Mouse (Mus musculus) myocyte (in vitro differentiated cells): Measurements from ENCODE around the gene Olfr1350. TPM values are rescaled to one million over a fixed set of nuclear protein-coding genes. Genes with fewer than 3 reads are reported as not detected.

ENCODE experiments used
- H3K27me3 ChIP-seq: one replicate; pipeline ENCODE4 v1.6.1; 2011; ENCODE audit not compliant: control insufficient read depth, insufficient read depth, insufficient read length
- H3K36me3 ChIP-seq: one replicate; pipeline ENCODE4 v1.6.1; 2011; ENCODE audit not compliant: control insufficient read depth, insufficient read depth
- H3K4me2 ChIP-seq: one replicate; pipeline ENCODE4 v1.6.1; 2011; ENCODE audit warnings: low read depth, control low read depth
- H3K4me3 ChIP-seq: one replicate; pipeline ENCODE4 v1.5.1; 2011; ENCODE audit warnings: mild to moderate bottlenecking, control low read depth, moderate library complexity
- H3K79me2 ChIP-seq: one replicate; pipeline ENCODE4 v1.6.1; 2011; ENCODE audit not compliant: control insufficient read depth, insufficient read depth
- H3ac ChIP-seq: one replicate; pipeline ENCODE4 v1.6.1; 2011; ENCODE audit not compliant: control insufficient read depth, insufficient read length
- CEBPB ChIP-seq: IDR thresholded peaks from 2 replicates; pipeline ENCODE4 v1.6.1; 2011; ENCODE audit warnings: mild to moderate bottlenecking, moderate library complexity; ENCODE audit not compliant: poor library complexity, insufficient read depth, severe bottlenecking
- E2F4 ChIP-seq: IDR thresholded peaks from one replicate; pipeline ENCODE4 v1.6.1; 2011; ENCODE audit warnings: mild to moderate bottlenecking, control low read depth, moderate library complexity; ENCODE audit not compliant: insufficient read depth
- MAX ChIP-seq: IDR thresholded peaks from one replicate; pipeline ENCODE4 v1.6.1; 2011; ENCODE audit warnings: low read depth, mild to moderate bottlenecking, control low read depth
- MYOD1 ChIP-seq, 3 experiments: IDR thresholded peaks; one replicate each; pipeline ENCODE4 v1.6.1; 2011; ENCODE audit warnings: control low read depth in 2 of 3, low read depth in 2 of 3, mild to moderate bottlenecking in 2 of 3, moderate library complexity in 1 of 3; ENCODE audit not compliant: insufficient read length in 2 of 3, control insufficient read depth in 1 of 3
- MYOG ChIP-seq, 3 experiments: IDR thresholded peaks; one replicate each; pipeline ENCODE4 v1.6.1; 2011; ENCODE audit warnings: control low read depth in 2 of 3, low read depth in 2 of 3, mild to moderate bottlenecking in 2 of 3; ENCODE audit not compliant: insufficient read length in 2 of 3, control insufficient read depth in 1 of 3, insufficient read depth in 1 of 3
- POLR2A ChIP-seq: IDR thresholded peaks from one replicate; pipeline ENCODE4 v1.6.1; 2011; ENCODE audit warnings: low read depth, mild to moderate bottlenecking, control low read depth, moderate library complexity; ENCODE audit not compliant: insufficient read length
- POLR2AphosphoS2 ChIP-seq: IDR thresholded peaks from one replicate; pipeline ENCODE4 v1.6.1; 2011; ENCODE audit warnings: low read depth, control low read depth; ENCODE audit not compliant: insufficient read length
- REST ChIP-seq: IDR thresholded peaks from one replicate; pipeline ENCODE4 v1.6.1; 2011; ENCODE audit warnings: mild to moderate bottlenecking, control low read depth, moderate library complexity; ENCODE audit not compliant: insufficient read depth, insufficient read length
- SRF ChIP-seq: IDR thresholded peaks from one replicate; pipeline ENCODE4 v1.6.1; 2011; ENCODE audit warnings: low read depth; ENCODE audit not compliant: control insufficient read depth, insufficient read length
- TCF12 ChIP-seq: IDR thresholded peaks from one replicate; pipeline ENCODE4 v1.6.1; 2011; ENCODE audit warnings: mild to moderate bottlenecking, control low read depth; ENCODE audit not compliant: poor library complexity, insufficient read depth, severe bottlenecking
- TCF3 ChIP-seq: IDR thresholded peaks from one replicate; pipeline ENCODE4 v1.6.1; 2011; ENCODE audit warnings: low read depth, control low read depth; ENCODE audit not compliant: insufficient read length
- USF1 ChIP-seq: IDR thresholded peaks from one replicate; pipeline ENCODE4 v1.6.1; 2011; ENCODE audit warnings: low read depth, mild to moderate bottlenecking, control low read depth, moderate library complexity
- polyA plus RNA-seq: library from polyadenylated mRNA; unstranded; fragments of >200 nt; fragmentation: generic; extraction: Trizol; gene quantifications from one replicate; pipeline ENCODE4 v1.2.1, GENCODE M21; 2012; ENCODE audit warnings: missing spikeins

The Olfr1350 gene
- polyA plus RNA-seq: not detected

DNA sequence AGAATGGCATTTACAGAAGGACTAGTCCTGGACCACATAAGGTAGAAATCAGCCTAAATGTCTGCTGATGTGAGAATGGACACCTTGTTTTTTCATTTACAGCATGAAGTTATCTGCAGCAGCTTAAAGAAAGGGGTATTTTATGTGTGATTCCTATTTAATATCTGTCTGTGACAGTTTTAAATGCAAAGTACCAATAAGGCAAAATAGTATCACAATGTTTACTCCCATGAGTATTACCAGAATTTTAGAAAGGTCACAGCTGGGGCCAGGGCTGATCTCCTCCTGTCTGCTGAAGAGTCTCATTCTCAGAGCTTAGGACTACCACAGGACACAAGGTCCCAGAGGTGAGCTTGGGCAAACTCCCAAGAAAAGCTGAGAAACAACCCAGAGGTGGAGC lies at the start of gene Olfr1350:
Olfr1350 (plus strand) TSS at position 301 of the 400 bp plus-strand sequence.
- Histone ChIP-seq H3ac (no peak within 1 kb of the TSS), H3K36me3 (no peaks in the 10 kb centered on the region), H3K79me2 (no peaks in the 10 kb centered on the region), H3K4me2 (no peak within 1 kb of the TSS), H3K4me3 (no peak within 1 kb of the TSS), H3K27me3 (no peaks in the 10 kb centered on the region)
- TF ChIP-seq POLR2AphosphoS2 (no peak), TCF12 (no peak)

DNA sequence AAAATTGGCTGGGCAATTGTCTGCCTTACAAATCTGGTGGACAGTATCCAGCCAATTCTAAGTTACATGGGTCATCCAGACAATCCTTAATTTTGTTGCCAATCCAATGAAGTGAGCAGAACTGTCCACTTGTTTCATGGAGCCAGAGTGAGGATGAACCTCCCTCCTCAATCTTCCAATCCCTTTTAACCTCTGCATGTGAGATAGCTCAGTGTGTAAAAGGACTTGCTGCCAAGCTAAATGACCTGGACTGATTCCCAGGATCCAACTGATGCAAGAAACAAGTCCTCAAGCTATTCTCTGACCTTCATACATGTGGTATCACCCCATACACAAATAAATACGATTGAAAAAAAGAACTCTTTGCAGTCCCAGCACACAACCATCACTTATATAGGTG lies 43.0 kb upstream of the Olfr1350 start:
- Histone ChIP-seq H3K27me3 (no peaks in the 10 kb centered on the region), H3K79me2 (no peaks in the 10 kb centered on the region), H3K4me3 (no peak overlapping the region), H3K4me2 (no peak overlapping the region), H3ac (no peak overlapping the region), H3K36me3 (no peaks in the 10 kb centered on the region)
- TF ChIP-seq USF1: no peak
- no peak for TF ChIP-seq SRF
- no peak for TF ChIP-seq TCF12
- no peak for TF ChIP-seq MYOD1 (IDR thresholded peaks at IDR 0.05; ENCODE audit: control insufficient read depth in 1 of 3, insufficient read length in 2 of 3, low read depth in 2 of 3)
- TF ChIP-seq MAX: no peak
- TF ChIP-seq REST: no peak
- no peak for TF ChIP-seq MYOG (IDR thresholded peaks at IDR 0.05; ENCODE audit: control insufficient read depth in 1 of 3, insufficient read depth in 1 of 3, insufficient read length in 2 of 3, low read depth in 2 of 3)

DNA sequence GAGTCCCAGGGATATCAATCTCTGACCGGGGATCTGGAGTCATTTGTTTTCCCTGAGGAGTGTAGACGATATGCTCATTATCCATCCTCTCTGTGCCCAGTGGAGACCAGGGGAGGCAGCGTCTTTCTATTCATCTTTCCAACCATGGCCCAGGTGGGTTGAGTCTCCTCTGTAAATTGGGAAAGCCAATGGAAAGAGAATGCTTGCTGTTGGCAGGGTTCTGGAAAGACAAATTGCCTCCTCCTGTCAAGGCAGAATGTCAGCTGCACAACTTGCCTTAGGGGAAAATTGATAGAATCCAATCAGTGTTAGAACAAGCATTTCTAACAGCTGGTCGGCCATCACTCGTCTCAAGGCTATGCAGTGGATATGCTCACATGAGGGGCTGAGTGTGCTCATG lies 41.8 kb upstream of the Olfr1350 start, which contains the start of gene Olfr1349:
Olfr1349 (minus strand) TSS at position 101 of the 400 bp plus-strand sequence.
- no peaks in the 10 kb centered on the region for H3K27me3 ChIP-seq
- H3K36me3 ChIP-seq: no peaks in the 10 kb centered on the region
- H3K4me3 ChIP-seq: no peak within 1 kb of the TSS
- H3K79me2 ChIP-seq: no peaks in the 10 kb centered on the region
- H3K4me2 ChIP-seq: no peak within 1 kb of the TSS
- H3ac ChIP-seq: no peak within 1 kb of the TSS
- TF ChIP-seq TCF3 (no peak), CEBPB (no peak), SRF (no peak), POLR2A (no peak), MYOG (IDR thresholded peaks at IDR 0.05; ENCODE audit: control insufficient read depth in 1 of 3, insufficient read depth in 1 of 3, insufficient read length in 2 of 3, low read depth in 2 of 3) (no peak), MAX (no peak), USF1 (no peak)

DNA sequence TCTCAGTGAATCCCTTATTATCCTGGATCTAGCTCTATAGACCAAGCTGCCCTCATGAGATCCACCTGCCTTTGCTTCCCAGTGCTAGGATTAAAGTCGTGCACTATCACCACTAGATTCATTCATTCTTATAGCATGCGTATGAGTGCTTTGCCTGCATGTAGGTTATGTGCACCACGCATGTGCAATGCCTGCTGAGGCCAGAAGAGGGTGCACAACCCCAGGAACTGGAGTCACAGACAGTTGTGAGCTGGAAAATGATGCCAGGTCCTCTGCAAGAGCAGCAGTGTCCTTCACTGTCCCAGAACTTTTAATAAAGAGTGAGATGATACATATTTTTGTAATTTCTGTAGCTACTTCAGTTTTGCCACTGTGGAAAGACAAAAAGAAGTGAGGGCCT lies 39.6 kb upstream of the Olfr1350 start:
- no peak for TF ChIP-seq POLR2A
- TF ChIP-seq MAX: no peak
- no peak for TF ChIP-seq TCF12
- no peak for TF ChIP-seq POLR2AphosphoS2
- no peak for TF ChIP-seq TCF3
- no peak for TF ChIP-seq MYOG (IDR thresholded peaks at IDR 0.05; ENCODE audit: control insufficient read depth in 1 of 3, insufficient read depth in 1 of 3, insufficient read length in 2 of 3, low read depth in 2 of 3)
- TF ChIP-seq MYOD1 (IDR thresholded peaks at IDR 0.05; ENCODE audit: control insufficient read depth in 1 of 3, insufficient read length in 2 of 3, low read depth in 2 of 3): no peak
- no peak for TF ChIP-seq E2F4
- no peak for TF ChIP-seq REST
- no peak for TF ChIP-seq USF1
- TF ChIP-seq SRF: no peak
- no peak for TF ChIP-seq CEBPB
- no peak overlapping the region for H3ac ChIP-seq
- H3K27me3 ChIP-seq: no peaks in the 10 kb centered on the region
- no peak overlapping the region for H3K4me3 ChIP-seq
- H3K36me3 ChIP-seq: no peaks in the 10 kb centered on the region
- no peaks in the 10 kb centered on the region for H3K79me2 ChIP-seq
- H3K4me2 ChIP-seq: no peak overlapping the region

DNA sequence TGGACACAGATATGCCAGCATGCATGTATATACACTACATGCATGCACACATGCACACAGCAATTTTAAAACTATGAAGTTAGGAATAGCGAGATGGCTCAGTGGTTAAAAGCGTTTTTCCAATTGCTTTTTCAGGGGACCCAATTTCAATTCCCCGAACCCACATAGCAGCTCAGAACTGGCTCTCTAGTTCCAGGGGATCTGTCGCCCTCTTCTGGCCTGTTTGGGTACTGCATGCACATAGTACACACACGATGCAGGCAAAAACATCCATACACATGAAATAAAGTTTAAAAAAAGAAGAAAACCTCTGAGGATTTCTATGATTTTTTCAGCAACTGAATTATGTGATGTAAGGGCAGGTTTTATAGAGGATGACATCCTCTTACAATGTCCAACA lies 38.5 kb upstream of the Olfr1350 start:
- no peaks in the 10 kb centered on the region for H3K79me2 ChIP-seq
- no peaks in the 10 kb centered on the region for H3K27me3 ChIP-seq
- TF ChIP-seq SRF (no peak), TCF12 (no peak), USF1 (no peak)
- H3ac ChIP-seq: no peak overlapping the region
- H3K4me3 ChIP-seq: no peak overlapping the region
- H3K4me2 ChIP-seq: no peak overlapping the region
- H3K36me3 ChIP-seq: no peaks in the 10 kb centered on the region
